Mouse (Mus musculus): ENCODE data around the gene Atp12a.

GRCm38 (mm10) chr14:56333700-56334099 is 31.2 kb upstream of the Atp12a start:
- TF ChIP-seq POLR2A (IDR thresholded peaks at IDR 0.05; ENCODE audit: borderline replicate concordance, low read depth, low read length) (no peak), CTCF (IDR thresholded peaks at IDR 0.05; ENCODE audit: low read depth, low read length) (no peak)

Data from bone marrow macrophage, adult 2 months (primary cell).